Mouse (Mus musculus): ENCODE results near the gene Mapk6.

DNA sequence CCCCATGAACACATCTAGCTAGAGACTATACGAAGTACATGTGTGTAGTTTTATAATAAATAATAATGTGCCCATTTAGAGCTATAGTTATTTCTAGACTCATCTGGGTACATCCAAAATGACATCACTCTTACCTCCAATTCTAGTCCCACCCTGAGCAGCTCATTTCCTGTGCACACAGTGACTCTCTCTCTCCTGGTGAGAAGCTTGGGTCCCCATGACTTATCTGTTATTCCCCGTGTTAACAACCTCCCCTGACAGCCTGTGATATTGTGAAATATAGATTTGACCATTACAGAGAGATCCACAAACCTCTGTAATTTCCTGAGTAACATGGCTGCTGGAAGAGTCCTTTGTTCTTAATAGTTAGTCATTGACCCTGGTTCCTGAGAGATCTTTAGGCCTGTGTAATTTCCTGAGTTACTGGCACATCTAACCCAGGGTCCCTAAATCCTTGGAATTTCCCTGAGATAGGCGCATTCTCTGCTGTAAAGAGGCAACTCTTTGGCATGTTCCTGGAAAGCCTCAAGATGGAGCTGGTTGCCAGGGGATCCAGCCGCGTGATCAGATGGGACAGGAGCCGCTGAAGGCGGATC lies 16.1 kb upstream of the Mapk6 start:
- TF ChIP-seq CTCF (conservative IDR thresholded peaks at IDR 0.05; ENCODE audit: low read length), result no peak
- TF ChIP-seq POU5F1 (IDR thresholded peaks at IDR 0.05; ENCODE audit: borderline replicate concordance, low read length), result no peak
- no peak for TF ChIP-seq NANOG (IDR thresholded peaks at IDR 0.05; ENCODE audit: borderline replicate concordance, low read length)

Data from E14TG2a.4 (cell line).